Mouse (Mus musculus) thymus, adult 2 months (tissue): ENCODE data around the gene Fam19a1.

ENCODE experiments used
- CTCF ChIP-seq: fragments of 200-500 bp; IDR thresholded peaks from 2 replicates; pipeline ENCODE4 v1.5.1; 2012; ENCODE audit warnings: mild to moderate bottlenecking, control low read depth, low read length, moderate library complexity, borderline replicate concordance; ENCODE audit not compliant: control insufficient read depth, poor library complexity, insufficient read depth; ENCODE audit errors: extremely low read depth
- POLR2A ChIP-seq: fragments of 200-500 bp; IDR thresholded peaks from 2 replicates; pipeline ENCODE4 v1.6.1; 2012; ENCODE audit warnings: mild to moderate bottlenecking, low read length, control low read depth, moderate library complexity; ENCODE audit not compliant: control insufficient read depth, poor library complexity, insufficient read depth; ENCODE audit errors: extremely low read depth

DNA sequence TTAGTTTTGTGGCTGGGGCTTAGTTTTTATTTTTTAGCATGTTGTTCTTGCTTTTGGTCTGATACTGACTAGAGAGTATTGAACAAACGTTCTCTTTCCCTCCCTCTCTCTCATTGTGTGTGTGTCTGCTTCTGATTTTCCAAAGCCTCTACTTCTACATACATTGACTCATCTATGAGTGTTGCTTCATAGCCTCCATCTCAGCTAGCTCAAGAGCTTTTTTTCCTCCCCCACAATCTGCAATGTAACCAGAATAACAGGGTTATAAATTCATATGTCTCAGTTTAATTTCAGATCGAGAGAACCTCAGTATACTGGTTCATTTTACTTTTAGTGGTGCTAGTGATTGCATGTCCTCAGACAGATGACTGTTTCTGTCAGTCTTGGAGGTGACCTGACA, 73.6 kb downstream of the Fam19a1 start:
- TF ChIP-seq CTCF: no peak
- TF ChIP-seq POLR2A: no peak
